Mouse (Mus musculus) intestine, embryonic 14.5 days (tissue): ENCODE measurements around the gene Akr1c6. TPM values are rescaled to one million over a fixed set of nuclear protein-coding genes. Genes with fewer than 3 reads are reported as not detected.
"Not testable (repeated sequence)": the region's sequence is repeated elsewhere in the genome, so short reads cannot be mapped to it uniquely, and the experiment has no call there.

ENCODE experiments used
- ATAC-seq: fragments of 200-750 bp; cut with Nextera tagmentation; replicated peaks from 2 replicates; pipeline ENCODE4 v1.8.0; 2017; ENCODE audit warnings: low read depth, moderate number of reproducible peaks, moderate TSS enrichment, moderate library complexity; ENCODE audit not compliant: low FRiP score, low TSS enrichment
- DNase-seq: peaks from one replicate; pipeline ENCODE4 v3.0.0-alpha.2; 2018; ENCODE audit warnings: low spot score
- H3K27ac ChIP-seq: fragments of 300-500 bp; sonication (generic); 2 replicates; pipeline ENCODE4 v1.5.1; 2014; ENCODE audit warnings: low read depth, mild to moderate bottlenecking, control low read depth
- H3K27me3 ChIP-seq: fragments of 300-500 bp; sonication (generic); replicated peaks from 2 replicates; pipeline ENCODE4 v1.6.1; 2014; ENCODE audit warnings: low read length, control low read depth; ENCODE audit not compliant: control insufficient read depth, insufficient read depth
- H3K36me3 ChIP-seq: fragments of 300-500 bp; sonication (generic); 2 replicates; pipeline ENCODE4 v1.6.1; 2014; ENCODE audit warnings: low read length, control low read depth; ENCODE audit not compliant: control insufficient read depth, insufficient read depth
- H3K4me1 ChIP-seq: fragments of 300-500 bp; sonication (generic); replicated peaks from 2 replicates; pipeline ENCODE4 v1.6.1; 2014; ENCODE audit warnings: low read length, control low read depth, mixed read lengths; ENCODE audit not compliant: control insufficient read depth, insufficient read depth
- H3K4me2 ChIP-seq: fragments of 300-500 bp; sonication (generic); 2 replicates; pipeline ENCODE4 v1.6.1; 2014; ENCODE audit warnings: low read length
- H3K4me3 ChIP-seq: fragments of 300-500 bp; sonication (generic); 2 replicates; pipeline ENCODE4 v1.5.1; 2014; ENCODE audit warnings: low read depth, low read length, control low read depth, mixed read lengths
- H3K9ac ChIP-seq: fragments of 300-500 bp; sonication (generic); 2 replicates; pipeline ENCODE4 v1.6.1; 2014; ENCODE audit warnings: mild to moderate bottlenecking, low read length
- H3K9me3 ChIP-seq: fragments of 300-500 bp; sonication (generic); 2 replicates; pipeline ENCODE4 v1.6.1; 2016; ENCODE audit warnings: low read length, control low read depth; ENCODE audit not compliant: control insufficient read depth
- WGBS: fragments of 180-500 bp; shearing (Covaris S2); extraction: QIAGEN DNeasy Blood & Tissue Kit; methylation state at CpG from one replicate; pipeline ENCODE4 v1.1.7; 2014; 5-methylcytosine and 5-hydroxymethylcytosine counted together
- polyA plus RNA-seq: library from polyadenylated mRNA; unstranded; fragments of >200 nt; fragmentation: Nextera tagmentation; extraction: Ambion mirVana; gene quantifications from 2 replicates; pipeline ENCODE4 v1.2.1, GENCODE M21; 2014

Gene Akr1c6
- not detected in 2 replicates for polyA plus RNA-seq

DNA sequence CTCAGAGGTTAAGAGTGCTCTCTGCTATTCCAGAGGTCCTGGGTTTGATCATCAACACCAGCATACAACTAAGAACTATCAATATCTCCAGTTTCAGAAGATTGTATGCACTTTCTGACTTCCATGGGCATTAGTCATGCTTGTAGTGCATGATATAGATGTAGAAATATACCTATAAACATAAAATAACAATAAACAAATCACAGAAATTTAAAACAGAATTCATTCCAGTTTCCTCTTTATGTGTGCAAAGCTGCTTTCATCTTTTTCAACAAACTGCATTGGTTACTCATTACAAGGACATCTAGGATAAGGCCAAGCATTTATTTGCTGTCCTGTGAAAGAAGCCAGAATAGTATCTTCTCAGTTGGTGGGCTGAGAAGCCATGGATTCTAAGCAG lies at the start of gene Akr1c6:
Gene Akr1c6 (plus strand): TSS at position 301 of the 400 bp plus-strand sequence.
- Histone ChIP-seq H3K4me2 (no peak within 1 kb of the TSS), H3K36me3 (no peaks in the 10 kb centered on the region), H3K27me3 (no peaks in the 10 kb centered on the region), H3K4me3 (no peak within 1 kb of the TSS), H3K9ac (no peak within 1 kb of the TSS), H3K27ac (no peak within 1 kb of the TSS), H3K9me3 (no peaks in the 10 kb centered on the region), H3K4me1 (no peaks in the 10 kb centered on the region)
- no peak for DNase-seq
- ATAC-seq, result no peak

GRCm38 (mm10) chr13:4384918-4385317 lies 49.2 kb upstream of the Akr1c6 start:
- DNase-seq (no peak), ATAC-seq (no peak)
- Histone ChIP-seq H3K36me3 (no peaks in the 10 kb centered on the region), H3K27me3 (no peaks in the 10 kb centered on the region), H3K4me1 (no peaks in the 10 kb centered on the region), H3K4me3 (no peak overlapping the region), H3K27ac (no peak overlapping the region), H3K4me2 (no peak overlapping the region), H3K9ac (no peak overlapping the region), H3K9me3 (no peaks in the 10 kb centered on the region)
- WGBS, result 50% methylated on average over 1 of the region's 1 CpGs

DNA sequence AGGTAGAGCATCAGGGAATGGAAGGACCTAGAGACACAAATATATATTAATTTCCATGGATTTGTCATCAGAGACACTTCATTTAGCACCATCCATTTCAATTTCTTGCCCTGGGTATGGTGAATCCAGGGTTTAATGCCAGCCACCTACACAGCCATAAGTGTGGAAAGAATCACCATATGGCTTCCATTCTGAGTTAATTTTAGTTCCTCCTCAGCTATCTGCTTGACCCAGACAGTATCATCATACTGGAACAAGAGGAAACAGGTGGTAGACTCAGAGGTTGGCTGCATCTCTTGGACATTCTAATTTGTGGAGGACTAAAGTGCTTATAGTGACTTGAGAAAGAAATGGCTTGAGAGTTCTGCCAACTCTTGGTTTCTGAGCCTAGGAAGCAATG lies 48.6 kb upstream of the Akr1c6 start:
- H3K4me1 ChIP-seq, result no peaks in the 10 kb centered on the region
- DNase-seq (no peak), ATAC-seq (no peak)
- no peaks in the 10 kb centered on the region for H3K27me3 ChIP-seq
- no peaks in the 10 kb centered on the region for H3K9me3 ChIP-seq
- no peak overlapping the region for H3K27ac ChIP-seq
- H3K4me3 ChIP-seq, result no peak overlapping the region
- H3K4me2 ChIP-seq, result no peak overlapping the region
- no peak overlapping the region for H3K9ac ChIP-seq
- H3K36me3 ChIP-seq, result no peaks in the 10 kb centered on the region

GRCm38 (mm10) chr13:4388762-4389446 lies 45.2 kb upstream of the Akr1c6 start:
- no peaks in the 10 kb centered on the region for H3K4me1 ChIP-seq
- no peak overlapping the region for H3K27ac ChIP-seq
- no peaks in the 10 kb centered on the region for H3K36me3 ChIP-seq
- 87% methylated on average over 2 of the region's 2 CpGs for WGBS
- H3K9ac ChIP-seq, result no peak overlapping the region
- H3K4me2 ChIP-seq, result no peak overlapping the region
- ATAC-seq (no peak), DNase-seq (no peak)
- H3K9me3 ChIP-seq, result no peaks in the 10 kb centered on the region
- H3K27me3 ChIP-seq, result no peaks in the 10 kb centered on the region
- no peak overlapping the region for H3K4me3 ChIP-seq

DNA sequence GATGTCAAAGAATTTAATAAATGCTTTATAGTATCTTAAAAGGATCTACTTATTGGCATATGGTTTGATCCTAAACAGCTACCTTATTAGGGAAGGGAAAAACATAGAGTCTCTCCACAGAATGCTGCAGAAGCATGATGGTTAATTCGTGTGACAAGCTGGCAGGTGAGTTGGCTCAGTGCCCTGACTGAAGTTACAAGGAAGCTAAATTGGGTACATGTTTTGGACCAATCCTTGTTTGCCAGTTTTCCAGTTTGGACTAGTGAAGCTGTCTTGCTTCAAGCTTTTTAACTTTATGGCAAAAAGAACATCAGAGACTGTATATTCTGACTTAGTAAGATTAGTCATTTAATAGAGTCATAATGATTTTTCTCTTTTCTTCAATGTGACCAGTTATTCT lies 33.7 kb upstream of the Akr1c6 start:
- not testable (repeated sequence) for H3K4me1 ChIP-seq, H3K36me3 ChIP-seq, H3K9ac ChIP-seq, ATAC-seq, H3K27me3 ChIP-seq, H3K4me2 ChIP-seq, H3K4me3 ChIP-seq, H3K27ac ChIP-seq, DNase-seq, H3K9me3 ChIP-seq
- 76% methylated on average over 1 of the region's 1 CpGs for WGBS

DNA sequence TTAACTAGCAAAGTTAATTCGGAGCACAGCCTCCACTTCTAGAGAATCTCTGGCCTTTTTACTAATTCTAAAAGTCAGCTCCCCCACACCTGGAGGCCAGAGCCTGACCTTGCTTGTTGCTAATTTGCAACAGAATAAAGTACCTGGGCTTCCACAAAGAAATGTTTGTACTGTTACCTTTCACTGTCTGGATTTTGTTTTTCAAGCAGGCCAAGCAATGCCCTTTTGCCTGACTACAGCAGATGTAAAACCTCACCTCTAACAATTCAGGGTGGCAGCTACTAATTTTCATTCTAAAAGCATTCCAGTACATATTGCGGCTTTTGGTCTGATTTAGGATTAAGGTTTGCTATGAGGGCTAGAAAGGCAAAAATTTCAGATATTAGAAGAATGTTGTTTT lies 33.3 kb upstream of the Akr1c6 start:
- ATAC-seq (no peak), DNase-seq (no peak)
- Histone ChIP-seq H3K4me3 (no peak overlapping the region), H3K27ac (no peak overlapping the region), H3K9ac (no peak overlapping the region), H3K4me2 (no peak overlapping the region), H3K9me3 (no peaks in the 10 kb centered on the region), H3K27me3 (no peaks in the 10 kb centered on the region), H3K4me1 (no peaks in the 10 kb centered on the region), H3K36me3 (no peaks in the 10 kb centered on the region)
- WGBS, result 88% methylated on average over 2 of the region's 2 CpGs

DNA sequence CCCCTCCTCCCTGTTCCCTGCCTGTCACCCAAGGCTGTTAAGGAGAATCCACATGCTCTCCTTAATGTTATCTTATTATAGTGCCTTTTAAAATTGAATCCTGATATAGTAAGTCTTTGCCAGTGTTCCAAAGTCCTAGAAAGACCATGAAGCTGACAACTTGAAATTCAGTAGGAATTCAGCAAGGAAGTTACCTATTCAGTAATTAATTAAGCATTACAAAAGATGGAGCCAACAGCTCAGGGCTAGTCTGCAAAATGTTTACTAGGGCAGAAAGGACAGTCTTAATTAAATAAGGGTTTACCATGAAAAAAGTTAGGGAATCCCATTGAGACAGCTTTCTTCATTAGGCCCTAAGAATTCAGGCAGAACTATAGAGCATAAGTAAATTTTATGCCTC lies 31.9 kb upstream of the Akr1c6 start:
- ATAC-seq (no peak), DNase-seq (no peak)
- Histone ChIP-seq H3K27me3 (no peaks in the 10 kb centered on the region), H3K4me3 (no peak overlapping the region), H3K4me2 (no peak overlapping the region), H3K36me3 (no peaks in the 10 kb centered on the region), H3K4me1 (no peaks in the 10 kb centered on the region), H3K9ac (no peak overlapping the region), H3K9me3 (no peaks in the 10 kb centered on the region), H3K27ac (no peak overlapping the region)

GRCm38 (mm10) chr13:4404726-4405125 lies 29.4 kb upstream of the Akr1c6 start:
- no peak for ATAC-seq
- H3K27me3 ChIP-seq, result no peaks in the 10 kb centered on the region
- no peak overlapping the region for H3K9ac ChIP-seq
- no peak for DNase-seq
- no peaks in the 10 kb centered on the region for H3K9me3 ChIP-seq
- no peak overlapping the region for H3K4me3 ChIP-seq
- H3K4me2 ChIP-seq, result no peak overlapping the region
- H3K27ac ChIP-seq, result no peak overlapping the region
- no peaks in the 10 kb centered on the region for H3K4me1 ChIP-seq
- H3K36me3 ChIP-seq, result no peaks in the 10 kb centered on the region

- H3K4me3 ChIP-seq, result no peak overlapping the region
- ATAC-seq (no peak), DNase-seq (no peak)
- no peak overlapping the region for H3K4me2 ChIP-seq
- H3K9ac ChIP-seq, result no peak overlapping the region
- no peak overlapping the region for H3K27ac ChIP-seq
- H3K27me3 ChIP-seq, result no peaks in the 10 kb centered on the region
- no peaks in the 10 kb centered on the region for H3K36me3 ChIP-seq
- 85% methylated on average over 1 of the region's 1 CpGs for WGBS
- no peaks in the 10 kb centered on the region for H3K9me3 ChIP-seq
- H3K4me1 ChIP-seq, result no peaks in the 10 kb centered on the region
These were observed 27.3 kb upstream of the Akr1c6 start for GRCm38 (mm10) chr13:4406771-4407170.
